Mouse (Mus musculus): ENCODE data around the gene Ubn2. TPM values are rescaled to one million over a fixed set of nuclear protein-coding genes. Genes with fewer than 3 reads are reported as not detected.

The Ubn2 gene
- 5.7 and 11.5 TPM in 2 replicates for polyA plus RNA-seq (2012; rRNA removed; ENCODE audit: low replicate concordance)

DNA sequence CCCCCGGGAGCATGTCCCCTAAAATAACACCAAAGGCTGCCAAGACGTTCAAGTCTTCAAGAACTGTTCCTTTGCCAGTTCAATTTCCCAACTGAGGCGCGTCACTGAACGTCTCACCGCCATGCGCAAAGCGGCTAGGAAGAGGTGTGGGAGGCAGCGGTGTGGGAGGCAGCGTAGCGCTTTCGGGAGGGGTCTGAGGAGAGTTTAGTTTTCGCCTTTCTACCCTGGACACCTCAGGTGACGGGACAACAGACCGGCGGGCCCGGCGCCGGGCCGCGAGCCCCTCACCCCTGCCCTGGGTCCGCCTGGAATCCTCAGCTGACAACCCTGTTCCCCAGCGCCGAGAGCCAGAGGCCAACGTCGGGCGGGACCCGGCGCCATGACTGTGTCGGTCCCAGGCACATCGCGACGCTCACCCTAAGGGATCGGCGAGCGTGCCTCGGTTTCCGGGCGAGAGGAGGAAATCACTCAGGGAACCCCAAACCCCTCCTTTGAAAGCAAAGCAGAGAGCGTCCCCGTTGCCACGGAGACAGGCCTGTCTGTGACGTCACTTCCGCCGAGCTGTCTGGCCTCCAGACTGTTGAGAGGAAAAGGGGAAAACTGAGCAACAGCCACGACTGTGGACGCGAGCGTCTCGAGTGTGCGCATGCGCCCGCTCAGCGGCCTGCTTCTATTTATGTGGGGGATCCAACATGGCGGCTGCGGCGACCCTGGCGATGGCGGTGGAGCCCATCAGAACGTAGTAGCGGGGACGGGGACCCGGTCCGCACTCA is at the start of gene Ubn2:
Ubn2 (plus strand) TSS at position 690 of the 773 bp plus-strand sequence.

DNA sequence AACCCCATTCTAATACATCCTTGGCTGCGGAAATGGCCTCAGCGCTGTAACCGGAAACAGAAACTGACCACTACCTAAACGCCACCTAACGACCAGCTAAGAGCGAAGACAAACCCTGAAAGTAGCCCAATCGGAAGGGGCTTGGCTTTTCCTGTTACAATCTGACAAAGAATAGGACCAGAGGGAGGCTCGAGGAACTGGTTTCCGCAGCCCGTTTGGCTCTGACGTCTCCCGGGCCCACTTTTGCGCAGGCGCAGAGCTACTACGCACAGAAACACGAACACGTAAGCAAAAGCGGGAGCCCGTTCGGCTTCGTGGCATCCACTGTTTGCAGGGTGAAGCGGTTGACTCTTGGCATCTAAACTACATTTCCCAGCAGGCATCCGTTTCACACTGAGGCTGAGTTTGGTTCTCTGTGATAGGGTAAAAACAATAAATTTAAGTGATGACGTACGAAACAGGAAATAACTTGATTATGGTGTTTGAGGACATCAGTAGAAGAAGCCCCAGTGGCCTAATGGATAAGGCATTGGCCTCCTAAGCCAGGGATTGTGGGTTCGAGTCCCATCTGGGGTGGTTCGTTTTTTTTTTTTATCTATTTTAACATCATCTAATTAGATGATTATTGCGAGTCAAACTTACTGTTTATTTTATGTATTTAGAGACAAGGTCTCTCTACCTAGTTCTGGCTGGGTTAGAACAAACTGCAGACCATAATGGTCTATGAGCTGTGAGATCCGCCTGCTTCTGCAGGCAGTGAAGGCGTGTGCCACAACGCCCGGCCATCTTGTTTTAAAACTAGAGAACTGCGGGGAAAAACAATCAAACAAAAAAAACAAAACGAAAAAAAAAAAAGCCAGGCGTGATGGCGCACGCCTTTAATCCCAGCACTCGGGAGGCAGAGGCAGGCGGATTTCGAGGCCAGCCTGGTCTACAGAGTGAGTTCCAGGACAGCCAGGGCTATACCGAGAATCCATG is 100.0 kb downstream of the Ubn2 start, which contains the start of gene Fmc1:
Fmc1 (plus strand) TSS at position 75 of the 978 bp plus-strand sequence.

DNA sequence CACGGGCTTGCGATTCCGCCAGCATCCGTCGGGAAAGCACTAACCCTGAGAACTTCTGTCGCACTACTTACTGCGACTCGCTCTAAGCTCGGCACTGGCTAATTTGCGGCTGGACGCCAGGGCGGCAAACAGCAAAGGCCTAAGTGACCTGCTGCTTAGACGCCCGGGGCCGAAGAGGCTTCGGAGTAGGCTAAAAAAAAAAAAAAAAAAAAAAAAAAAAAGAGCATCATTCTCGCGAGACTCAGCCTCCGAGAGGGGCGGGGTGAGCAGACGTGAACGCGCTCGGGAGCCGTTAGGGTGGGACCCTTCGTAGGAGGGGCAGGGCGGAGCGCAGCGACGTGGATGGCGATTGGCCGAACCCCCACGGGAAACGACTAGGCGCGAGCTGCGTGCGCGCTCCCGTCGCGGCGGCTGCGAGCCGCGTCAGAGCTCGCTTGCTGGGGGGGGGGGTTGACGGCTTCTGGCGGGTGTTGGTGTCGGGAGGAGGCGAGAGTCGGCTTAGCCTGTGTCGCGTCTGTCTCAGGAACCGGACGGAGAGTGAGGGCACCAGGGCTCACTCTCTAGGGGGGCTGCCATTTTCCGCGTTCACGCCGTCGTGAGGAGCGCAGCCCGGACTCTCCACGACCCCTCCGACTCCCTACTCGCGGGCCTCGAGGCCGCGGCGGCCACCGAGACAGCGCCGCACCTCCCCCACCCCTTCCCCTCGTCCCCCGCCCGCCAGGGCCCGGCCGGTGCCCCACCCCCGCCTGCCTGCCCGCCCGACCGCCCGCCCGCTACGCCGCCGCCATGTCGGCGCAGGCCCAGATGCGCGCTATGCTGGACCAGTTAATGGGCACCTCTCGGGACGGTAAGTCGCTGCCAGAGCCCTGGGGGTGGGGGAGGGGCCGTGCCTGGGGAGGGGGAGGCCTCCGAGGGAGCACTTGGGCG is 117.6 kb downstream of the Ubn2 start, which contains the start of gene Luc7l2:
Luc7l2 (plus strand) TSS at position 273 of the 927 bp plus-strand sequence.

Other genes with a start within 250 kb of the Ubn2 start
- gene D630045J12Rik, start 179.9 kb upstream of the Ubn2 start, polyA plus RNA-seq (2012; rRNA removed; ENCODE audit: low replicate concordance) = 1.5 and 2.4 TPM in 2 replicates
- 3.0 and 4.6 TPM in 2 replicates for gene Zc3hav1l, start 134.7 kb upstream of the Ubn2 start, polyA plus RNA-seq (2012; rRNA removed; ENCODE audit: low replicate concordance)
- 35.5 and 46.4 TPM in 2 replicates for gene Zc3hav1, start 79.3 kb upstream of the Ubn2 start, polyA plus RNA-seq (2012; rRNA removed; ENCODE audit: low replicate concordance)
- gene Ttc26, start 52.5 kb upstream of the Ubn2 start, polyA plus RNA-seq (2012; rRNA removed; ENCODE audit: low replicate concordance) = 0.39 and 0.85 TPM in 2 replicates
- 293 and 309 TPM in 2 replicates for gene Fmc1, start 99.6 kb downstream of the Ubn2 start, polyA plus RNA-seq (2012; rRNA removed; ENCODE audit: low replicate concordance)
- 23.1 and 31.9 TPM in 2 replicates for gene Luc7l2, start 117.4 kb downstream of the Ubn2 start, polyA plus RNA-seq (2012; rRNA removed; ENCODE audit: low replicate concordance)
- gene Klrg2, start 203.3 kb downstream of the Ubn2 start, polyA plus RNA-seq (2012; rRNA removed; ENCODE audit: low replicate concordance) = 0.60 and 0.98 TPM in 2 replicates
- 0.41 and 0.72 TPM in 2 replicates for gene Clec2l, start 229.1 kb downstream of the Ubn2 start, polyA plus RNA-seq (2012; rRNA removed; ENCODE audit: low replicate concordance)